Mouse (Mus musculus) bone marrow macrophage, adult 2 months (primary cell): ENCODE results near the gene 2700081O15Rik.

Experiments
- CTCF ChIP-seq: IDR thresholded peaks from 2 replicates; pipeline ENCODE4 v1.5.1; 2012; ENCODE audit warnings: low read depth, mild to moderate bottlenecking, low read length, moderate library complexity
- POLR2A ChIP-seq: IDR thresholded peaks from 2 replicates; pipeline ENCODE4 v1.6.1; 2012; ENCODE audit warnings: mild to moderate bottlenecking, low read depth, low read length, borderline replicate concordance

GRCm38 (mm10) chr19:7456803-7457202 lies 39.4 kb downstream of the 2700081O15Rik start:
- TF ChIP-seq CTCF: no peak
- TF ChIP-seq POLR2A: no peak
